Mouse (Mus musculus) midbrain, postnatal 0 days (tissue): ENCODE measurements at regions not wholly inside any gene's neighbourhood (a gene's known extent, or its start where the extent isn't known, plus 50 kb on each side); places are given as distances from the start of the nearest gene placed in this dataset.
A peak's percentile ranks its signal among the peaks of the same experiment; 100 is the strongest.
"Not testable (repeated sequence)": the region's sequence is repeated elsewhere in the genome, so short reads cannot be mapped to it uniquely, and the experiment has no call there.

Source experiments
- ATAC-seq: fragments of 200-750 bp; cut with Nextera tagmentation; 2 replicates; pipeline ENCODE4 v1.8.0; 2017; ENCODE audit warnings: moderate number of reproducible peaks, mild to moderate bottlenecking, moderate TSS enrichment, moderate library complexity; ENCODE audit not compliant: low FRiP score
- DNase-seq: peaks from one replicate; pipeline ENCODE4 v3.0.0-alpha.2; 2015; ENCODE audit warnings: low spot score
- H3K27ac ChIP-seq: fragments of 300-500 bp; sonication (generic); 2 replicates; pipeline ENCODE4 v1.5.1; 2014; ENCODE audit warnings: low read depth, mild to moderate bottlenecking, low read length, mixed read lengths
- H3K27me3 ChIP-seq: fragments of 300-500 bp; sonication (generic); 2 replicates; pipeline ENCODE4 v1.6.1; 2014; ENCODE audit warnings: low read length, control low read depth, mixed read lengths; ENCODE audit not compliant: insufficient read depth
- H3K36me3 ChIP-seq: fragments of 300-500 bp; sonication (generic); 2 replicates; pipeline ENCODE4 v1.6.1; 2014; ENCODE audit warnings: low read length, control low read depth, mixed read lengths; ENCODE audit not compliant: insufficient read depth
- H3K4me1 ChIP-seq: fragments of 300-500 bp; sonication (generic); 2 replicates; pipeline ENCODE4 v1.6.1; 2014; ENCODE audit warnings: mild to moderate bottlenecking, control low read depth, antibody characterized with exemption, low read length, mixed read lengths; ENCODE audit not compliant: insufficient read depth
- H3K4me2 ChIP-seq: fragments of 300-500 bp; sonication (generic); 2 replicates; pipeline ENCODE4 v1.6.1; 2014; ENCODE audit warnings: low read depth, mild to moderate bottlenecking, low read length, mixed read lengths; ENCODE audit not compliant: poor library complexity, severe bottlenecking
- H3K4me3 ChIP-seq: fragments of 300-500 bp; sonication (generic); 2 replicates; pipeline ENCODE4 v1.5.1; 2014; ENCODE audit warnings: low read depth, mild to moderate bottlenecking, low read length, moderate library complexity
- H3K9ac ChIP-seq: fragments of 300-500 bp; sonication (generic); replicated peaks from 2 replicates; pipeline ENCODE4 v1.6.1; 2014; ENCODE audit warnings: mild to moderate bottlenecking, low read length, moderate library complexity, mixed read lengths; ENCODE audit not compliant: poor library complexity, severe bottlenecking
- H3K9me3 ChIP-seq: fragments of 300-500 bp; sonication (generic); 2 replicates; pipeline ENCODE4 v1.6.1; 2016; ENCODE audit warnings: low read length, control low read depth
- CTCF ChIP-seq: IDR thresholded peaks from 2 replicates; pipeline ENCODE4 v1.5.1; 2016; ENCODE audit warnings: antibody characterized with exemption, mild to moderate bottlenecking
- WGBS: fragments of 180-500 bp; shearing (Covaris S2); extraction: QIAGEN DNeasy Blood & Tissue Kit; methylation state at CpG from one replicate; pipeline ENCODE4 v1.1.7; 2014; 5-methylcytosine and 5-hydroxymethylcytosine counted together

DNA sequence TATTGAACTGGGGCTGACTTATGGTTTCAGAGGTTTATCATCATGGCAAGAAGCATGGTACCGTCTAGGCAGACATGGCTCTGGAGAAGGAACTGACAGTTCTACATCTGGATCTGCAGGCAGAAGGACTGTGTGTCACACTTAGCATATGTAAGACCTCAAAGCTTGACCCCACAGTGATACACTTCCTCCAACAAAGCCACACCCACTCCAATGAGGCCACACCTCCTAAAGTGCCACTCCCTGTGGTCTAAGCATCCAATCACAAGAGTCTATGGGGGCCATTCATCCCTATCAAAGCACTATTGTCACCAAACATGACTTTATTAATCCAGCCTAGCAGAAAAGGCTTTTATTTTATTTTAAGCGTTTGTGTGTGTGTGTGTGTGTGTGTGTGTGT lies 96.2 kb upstream of the Fam3c start:
- H3K36me3 ChIP-seq, result no peaks in the 10 kb centered on the region
- no peak for DNase-seq
- TF ChIP-seq CTCF, result no peak
- no peaks in the 10 kb centered on the region for H3K4me1 ChIP-seq
- no peak overlapping the region for H3K9ac ChIP-seq
- no peak for ATAC-seq
- no peak overlapping the region for H3K4me2 ChIP-seq
- no peaks in the 10 kb centered on the region for H3K27me3 ChIP-seq
- H3K4me3 ChIP-seq, result no peak overlapping the region
- WGBS, result 78% methylated on average over 2 of the region's 2 CpGs
- H3K27ac ChIP-seq, result no peak overlapping the region
- no peaks in the 10 kb centered on the region for H3K9me3 ChIP-seq

DNA sequence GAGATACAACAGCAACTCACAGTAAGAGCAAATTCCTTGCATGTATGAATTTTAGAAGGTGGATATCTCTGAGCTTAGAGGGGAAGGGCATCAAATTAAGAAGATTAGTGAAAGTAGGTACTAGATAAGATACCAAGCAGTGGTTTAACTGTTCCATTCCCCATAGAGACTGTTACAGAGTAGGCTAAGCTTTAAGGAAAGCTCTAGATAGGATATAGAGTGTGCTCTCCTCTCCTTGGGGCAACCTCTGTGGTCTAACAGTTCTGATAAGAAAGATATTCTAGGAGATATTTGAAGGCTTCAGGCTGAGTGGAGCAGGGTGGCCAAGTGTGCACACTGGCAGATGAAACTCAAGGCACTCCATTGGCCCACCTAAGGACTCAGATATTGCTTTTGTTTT lies 94.5 kb upstream of the Fam3c start:
- no peak for TF ChIP-seq CTCF
- Histone ChIP-seq H3K36me3 (no peaks in the 10 kb centered on the region), H3K27me3 (no peaks in the 10 kb centered on the region), H3K27ac (no peak overlapping the region), H3K9me3 (no peaks in the 10 kb centered on the region), H3K4me2 (no peak overlapping the region), H3K4me1 (no peaks in the 10 kb centered on the region), H3K9ac (no peak overlapping the region), H3K4me3 (no peak overlapping the region)
- no peak for DNase-seq
- no peak for ATAC-seq

DNA sequence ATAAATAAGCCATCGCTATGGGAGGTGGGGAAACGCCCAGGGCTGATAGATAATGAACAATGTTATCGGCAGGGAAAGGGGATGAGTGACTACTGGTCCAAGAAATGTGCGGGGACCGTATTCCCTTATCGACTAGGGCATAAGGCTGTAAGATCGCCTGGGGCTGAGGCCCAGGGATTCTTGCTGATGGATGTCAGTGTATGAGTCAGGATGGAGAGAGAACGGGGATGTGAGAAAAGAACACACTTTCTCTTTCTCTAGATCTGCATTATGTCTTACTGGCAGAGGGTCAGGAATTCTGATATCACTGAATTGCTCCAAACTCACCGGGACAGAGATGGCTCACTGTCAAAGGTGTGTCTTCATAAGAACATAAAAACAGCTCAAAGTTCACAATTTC lies 92.9 kb upstream of the Fam3c start:
- Histone ChIP-seq H3K4me3 (no peak overlapping the region), H3K4me1 (no peaks in the 10 kb centered on the region), H3K9ac (no peak overlapping the region), H3K4me2 (no peak overlapping the region), H3K27ac (no peak overlapping the region), H3K36me3 (no peaks in the 10 kb centered on the region), H3K9me3 (no peaks in the 10 kb centered on the region), H3K27me3 (no peaks in the 10 kb centered on the region)
- DNase-seq (no peak), ATAC-seq (no peak)
- TF ChIP-seq CTCF, result no peak
- WGBS, result 92% methylated on average over 9 of the region's 9 CpGs

DNA sequence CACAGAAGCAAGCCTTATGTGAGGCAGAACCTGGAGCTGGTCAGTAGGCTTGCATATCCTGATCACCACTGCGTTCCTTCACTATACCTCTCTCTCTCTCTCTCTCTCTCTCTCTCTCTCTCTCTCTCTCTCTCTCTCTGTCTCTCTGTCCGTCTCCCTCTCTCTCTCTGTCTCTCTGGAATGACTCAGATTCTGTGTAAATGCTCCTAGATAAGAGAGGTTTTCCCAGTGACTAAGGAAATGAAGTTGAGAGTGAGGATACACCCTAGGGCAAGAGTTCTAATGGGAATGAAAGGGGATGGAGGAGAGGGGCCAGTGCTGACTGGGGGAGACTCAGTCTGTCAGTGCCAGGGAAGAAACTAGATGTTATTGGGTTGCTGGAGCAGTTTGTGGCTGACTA lies 91.6 kb upstream of the Fam3c start:
- DNase-seq (no peak), ATAC-seq (no peak)
- H3K9ac ChIP-seq, result no peak overlapping the region
- no peak overlapping the region for H3K4me3 ChIP-seq
- H3K9me3 ChIP-seq, result no peaks in the 10 kb centered on the region
- WGBS, result 77% methylated on average over 2 of the region's 2 CpGs
- H3K27me3 ChIP-seq, result no peaks in the 10 kb centered on the region
- H3K4me2 ChIP-seq, result no peak overlapping the region
- TF ChIP-seq CTCF, result no peak
- H3K36me3 ChIP-seq, result no peaks in the 10 kb centered on the region
- no peak overlapping the region for H3K27ac ChIP-seq
- H3K4me1 ChIP-seq, result no peaks in the 10 kb centered on the region

DNA sequence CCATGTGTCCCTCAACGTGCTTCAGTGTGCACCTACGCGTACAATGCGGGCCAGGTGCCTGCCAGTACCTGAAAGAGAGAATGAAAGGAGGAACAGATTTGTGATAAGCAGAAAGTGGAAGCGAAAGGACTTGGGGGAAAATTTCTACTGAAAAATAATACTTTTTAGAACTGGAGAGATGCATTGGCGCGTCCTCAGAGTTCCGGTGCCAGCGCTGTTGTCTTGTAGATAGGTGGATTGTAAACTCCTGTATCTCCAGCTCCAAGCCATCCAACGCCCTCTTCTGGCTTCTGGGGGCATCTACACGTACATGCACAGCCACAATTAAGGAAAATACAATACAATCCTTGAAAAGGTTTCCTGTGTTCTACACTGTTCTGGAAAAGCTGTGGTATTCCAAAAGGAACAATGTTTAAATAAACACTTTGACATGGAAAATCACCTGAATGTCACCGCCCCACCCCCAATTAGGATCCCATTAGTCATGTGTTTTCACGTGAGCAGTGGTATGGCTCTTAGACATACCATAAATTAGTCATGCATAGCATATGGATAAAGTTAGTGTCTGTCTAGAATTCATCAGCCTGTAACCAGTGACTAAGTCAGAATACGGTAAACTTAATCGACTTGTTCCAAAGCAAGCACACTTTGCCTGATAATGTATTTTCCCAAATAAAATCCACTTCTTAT lies 90.7 kb upstream of the Fam3c start:
- no peaks in the 10 kb centered on the region for H3K27me3 ChIP-seq
- ATAC-seq (no peak), DNase-seq (no peak)
- H3K9me3 ChIP-seq, result no peaks in the 10 kb centered on the region
- no peak overlapping the region for H3K4me2 ChIP-seq
- H3K4me3 ChIP-seq, result no peak overlapping the region
- no peak overlapping the region for H3K27ac ChIP-seq
- 88% methylated on average over 15 of the region's 15 CpGs for WGBS
- H3K36me3 ChIP-seq, result no peaks in the 10 kb centered on the region
- H3K9ac ChIP-seq, result no peak overlapping the region
- H3K4me1 ChIP-seq, result no peaks in the 10 kb centered on the region
- peak; percentile 33 for TF ChIP-seq CTCF

DNA sequence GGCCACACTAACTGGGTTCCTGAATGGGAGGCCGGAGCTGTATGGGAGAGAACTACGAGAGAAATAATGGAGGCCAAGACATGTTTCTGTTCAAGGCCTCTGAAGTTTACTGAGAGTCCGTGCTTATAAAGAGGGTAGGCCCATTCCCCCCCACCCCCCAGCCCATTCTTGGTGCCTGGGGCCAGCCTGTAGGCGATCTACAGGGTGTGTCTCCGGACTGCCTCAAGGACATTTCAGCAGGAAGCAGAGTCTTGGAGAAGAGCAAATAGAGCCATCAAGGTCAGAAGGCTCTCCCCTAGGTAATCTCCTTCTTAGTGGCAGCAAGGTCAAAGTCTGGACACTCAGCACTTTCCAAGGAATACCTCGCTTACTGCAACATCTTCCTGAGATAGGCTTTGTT lies 88.8 kb upstream of the Fam3c start:
- H3K9ac ChIP-seq, H3K27ac ChIP-seq, H3K4me2 ChIP-seq, H3K36me3 ChIP-seq, H3K27me3 ChIP-seq, DNase-seq, ATAC-seq, H3K4me3 ChIP-seq, H3K4me1 ChIP-seq, H3K9me3 ChIP-seq: not testable (repeated sequence)
- WGBS, result 89% methylated on average over 6 of the region's 6 CpGs
